Mouse (Mus musculus): ENCODE data around the gene Fap.
A peak's percentile ranks its signal among the peaks of the same experiment; 100 is the strongest.

Fap gene

GRCm38 (mm10) chr2:62531065-62531464, 42.8 kb downstream of the Fap start:
- no peak for DNase-seq (ENCODE audit: low spot score in 2 of 2)

GRCm38 (mm10) chr2:62526399-62526798, 47.5 kb downstream of the Fap start:
- no peak for DNase-seq (ENCODE audit: low spot score in 2 of 2)

GRCm38 (mm10) chr2:62517790-62518189, 56.1 kb downstream of the Fap start:
- no peak for DNase-seq (ENCODE audit: low spot score in 2 of 2)

GRCm38 (mm10) chr2:62514477-62514876, 59.4 kb downstream of the Fap start:
- DNase-seq (ENCODE audit: low spot score in 2 of 2), result no peak

- DNase-seq (ENCODE audit: low spot score in 2 of 2), result no peak
Observed at GRCm38 (mm10) chr2:62513477-62513876, 60.4 kb downstream of the Fap start.

- no peak for DNase-seq (ENCODE audit: low spot score in 2 of 2)
Observed at GRCm38 (mm10) chr2:62507130-62507529, 66.7 kb downstream of the Fap start.

- DNase-seq (ENCODE audit: low spot score in 2 of 2), result no peak
Observed at GRCm38 (mm10) chr2:62506441-62506840, 67.4 kb downstream of the Fap start.

GRCm38 (mm10) chr2:62504269-62504796, 69.5 kb downstream of the Fap start:
- DNase-seq (ENCODE audit: low spot score in 2 of 2), result no peak

GRCm38 (mm10) chr2:62503326-62503725, 70.5 kb downstream of the Fap start:
- no peak for DNase-seq (ENCODE audit: low spot score in 2 of 2)

- no peak for DNase-seq (ENCODE audit: low spot score in 2 of 2)
Observed at GRCm38 (mm10) chr2:62502516-62502915, 71.4 kb downstream of the Fap start.

- DNase-seq (ENCODE audit: low spot score in 2 of 2), result no peak
Observed at GRCm38 (mm10) chr2:62498821-62499220, 75.1 kb downstream of the Fap start.

- DNase-seq (ENCODE audit: low spot score in 2 of 2), result no peak
Observed at GRCm38 (mm10) chr2:62498086-62498485, 75.8 kb downstream of the Fap start.

- DNase-seq (ENCODE audit: low spot score in 2 of 2), result no peak
Observed at GRCm38 (mm10) chr2:62497333-62498002, 76.4 kb downstream of the Fap start.

- no peak for DNase-seq (ENCODE audit: low spot score in 2 of 2)
Observed at GRCm38 (mm10) chr2:62495407-62495806, 78.5 kb downstream of the Fap start.

- DNase-seq (ENCODE audit: low spot score in 2 of 2), result no peak
Observed at GRCm38 (mm10) chr2:62489832-62490231, 84.0 kb downstream of the Fap start.

- no peak for DNase-seq (ENCODE audit: low spot score in 2 of 2)
Observed at GRCm38 (mm10) chr2:62484906-62485305, 89.0 kb downstream of the Fap start.

GRCm38 (mm10) chr2:62483550-62483949, 90.3 kb downstream of the Fap start, which contains the start of gene Gcg:
Gene Gcg (minus strand): TSS chr2:62483650.
- no peak for DNase-seq (ENCODE audit: low spot score in 2 of 2)

- DNase-seq (ENCODE audit: low spot score in 2 of 2), result no peak
Observed at GRCm38 (mm10) chr2:62480285-62481198, 93.3 kb downstream of the Fap start.

- DNase-seq (ENCODE audit: low spot score in 2 of 2), result no peak
Observed at GRCm38 (mm10) chr2:62469551-62469950, 104.3 kb downstream of the Fap start.

GRCm38 (mm10) chr2:62463287-62463686, 110.6 kb downstream of the Fap start:
- DNase-seq (ENCODE audit: low spot score in 2 of 2), result no peak

GRCm38 (mm10) chr2:62462174-62462573, 111.7 kb downstream of the Fap start:
- no peak for DNase-seq (ENCODE audit: low spot score in 2 of 2)

GRCm38 (mm10) chr2:62460815-62461450, 112.9 kb downstream of the Fap start:
- DNase-seq (ENCODE audit: low spot score in 2 of 2), result peak; percentile 8 to 25

Data from spleen, postnatal 36 days (tissue).